Mouse (Mus musculus): Measurements from ENCODE around the gene Stkld1. TPM values are rescaled to one million over a fixed set of nuclear protein-coding genes. Genes with fewer than 3 reads are reported as not detected.

The Stkld1 gene
- polyA plus RNA-seq, 1 experiment from 2014 or later = 0.09 TPM

- Histone ChIP-seq H3K9me3 (no peaks in the 10 kb centered on the region), H3K27me3 (ENCODE audit: insufficient read depth, poor library complexity, severe bottlenecking) (no peaks in the 10 kb centered on the region), H3K36me3 (peaks cover 84% of the 10 kb centered on the region), H3K4me1 (replicated peaks) (peaks cover 22% of the 10 kb centered on the region), H3K27ac (no peak overlapping the region), H3K4me3 (no peak overlapping the region)
- DNase-seq (ENCODE audit: low spot score) = no peak
- 93% methylated on average over 6 of the region's 6 CpGs for WGBS
Measured at GRCm38 (mm10) chr2:26927745-26928476, 5.9 kb upstream of the Stkld1 start.

DNA sequence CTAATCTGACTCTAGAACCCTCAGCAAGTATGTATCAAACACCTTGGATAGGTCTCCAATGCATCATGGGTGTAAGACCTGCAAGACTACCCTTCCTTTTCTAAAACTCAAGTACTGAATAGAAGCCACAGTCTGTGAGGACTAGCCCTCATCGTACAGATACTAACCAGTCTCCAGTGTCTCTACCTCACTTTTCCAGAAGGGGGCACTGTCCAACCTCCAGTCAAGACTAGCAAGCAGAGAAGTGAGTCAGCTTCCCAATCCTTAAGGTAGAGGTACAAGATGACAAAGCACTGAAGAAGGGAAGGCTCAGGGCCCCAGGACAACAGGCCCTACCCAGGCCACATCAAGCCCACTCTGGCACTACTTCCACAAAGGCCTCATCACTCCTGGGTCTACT, 3.5 kb upstream of the Stkld1 start:
- WGBS = 51% methylated on average over 1 of the region's 1 CpGs
- Histone ChIP-seq H3K9me3 (no peaks in the 10 kb centered on the region), H3K36me3 (peaks cover 59% of the 10 kb centered on the region), H3K27ac (no peak overlapping the region), H3K27me3 (ENCODE audit: insufficient read depth, poor library complexity, severe bottlenecking) (no peaks in the 10 kb centered on the region), H3K4me3 (peak overlapping the region; percentile 98; the same call in 1 of the 2 replicates), H3K4me1 (replicated peaks) (peaks cover 34% of the 10 kb centered on the region)
- DNase-seq (ENCODE audit: low spot score) = peak; percentile 54

DNA sequence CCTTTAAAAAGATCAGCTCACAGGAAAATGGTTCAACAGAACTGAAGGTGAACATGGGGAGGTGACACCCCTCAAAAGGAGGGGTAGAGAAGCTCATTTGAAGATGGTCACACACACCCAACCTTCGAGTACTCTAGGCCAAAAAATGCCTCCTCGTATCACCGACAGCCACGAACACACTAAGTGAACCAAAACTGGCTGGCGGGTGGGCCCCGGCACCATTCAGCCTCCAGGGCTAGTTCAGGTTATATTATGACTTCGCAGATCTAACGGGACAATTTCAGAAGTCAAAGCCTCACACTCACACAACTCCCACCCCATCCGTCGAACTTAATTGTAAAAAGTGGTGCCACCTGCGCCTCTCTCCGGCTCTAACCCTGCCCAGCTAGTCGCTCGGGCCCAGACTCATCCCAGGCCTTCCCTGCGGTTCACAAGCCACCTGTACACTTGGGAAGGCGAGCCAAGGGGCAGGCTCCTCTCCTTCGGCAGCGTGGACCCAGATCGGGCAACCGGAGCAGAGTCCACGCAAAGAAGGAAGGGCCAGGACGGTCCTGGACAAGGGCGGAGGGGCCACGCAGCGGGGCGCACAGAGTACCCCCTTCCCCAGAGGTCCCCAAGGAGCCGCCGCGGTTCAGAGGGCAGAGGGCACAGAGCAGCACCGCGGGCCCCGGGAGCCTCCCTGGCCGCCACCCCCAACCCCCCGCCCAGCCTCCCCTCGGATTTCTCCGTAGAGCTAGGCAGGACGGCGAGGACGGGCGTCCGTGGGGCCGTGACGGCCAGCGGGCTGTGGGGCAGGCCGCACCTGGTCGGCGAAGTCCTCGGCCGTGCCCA, 1.2 kb upstream of the Stkld1 start:
- H3K4me1 ChIP-seq (replicated peaks) = peaks cover 34% of the 10 kb centered on the region
- peak overlapping the region; percentile 98 for H3K4me3 ChIP-seq
- H3K27ac ChIP-seq = peak overlapping the region; percentile 99
- no peaks in the 10 kb centered on the region for H3K9me3 ChIP-seq
- H3K36me3 ChIP-seq = peaks cover 36% of the 10 kb centered on the region
- DNase-seq (ENCODE audit: low spot score) = no peak
- H3K27me3 ChIP-seq (ENCODE audit: insufficient read depth, poor library complexity, severe bottlenecking) = no peaks in the 10 kb centered on the region
- WGBS = 2% methylated on average over 49 of the region's 49 CpGs

- Histone ChIP-seq H3K4me3 (no peak overlapping the region), H3K36me3 (peaks cover 10% of the 10 kb centered on the region), H3K9me3 (no peaks in the 10 kb centered on the region), H3K27ac (no peak overlapping the region), H3K27me3 (ENCODE audit: insufficient read depth, poor library complexity, severe bottlenecking) (no peaks in the 10 kb centered on the region), H3K4me1 (replicated peaks) (peaks cover 34% of the 10 kb centered on the region)
- no peak for DNase-seq (ENCODE audit: low spot score)
- 94% methylated on average over 2 of the region's 2 CpGs for WGBS
Measured at GRCm38 (mm10) chr2:26935286-26935685, 1.4 kb downstream of the Stkld1 start.

- Histone ChIP-seq H3K9me3 (no peaks in the 10 kb centered on the region), H3K27ac (no peak overlapping the region), H3K4me3 (no peak overlapping the region), H3K4me1 (replicated peaks) (peaks cover 25% of the 10 kb centered on the region), H3K27me3 (ENCODE audit: insufficient read depth, poor library complexity, severe bottlenecking) (no peaks in the 10 kb centered on the region), H3K36me3 (no peaks in the 10 kb centered on the region)
- no peak for DNase-seq (ENCODE audit: low spot score)
- WGBS = 69% methylated on average over 1 of the region's 1 CpGs
Measured at GRCm38 (mm10) chr2:26936425-26936824, 2.6 kb downstream of the Stkld1 start.

GRCm38 (mm10) chr2:26941539-26941938, 7.7 kb downstream of the Stkld1 start:
- H3K4me1 ChIP-seq (replicated peaks) = no peaks in the 10 kb centered on the region
- H3K27ac ChIP-seq = no peak overlapping the region
- no peaks in the 10 kb centered on the region for H3K27me3 ChIP-seq (ENCODE audit: insufficient read depth, poor library complexity, severe bottlenecking)
- peaks cover 4% of the 10 kb centered on the region for H3K36me3 ChIP-seq
- 44% methylated on average over 5 of the region's 5 CpGs for WGBS
- H3K9me3 ChIP-seq = no peaks in the 10 kb centered on the region
- no peak overlapping the region for H3K4me3 ChIP-seq
- no peak for DNase-seq (ENCODE audit: low spot score)

- H3K27me3 ChIP-seq (ENCODE audit: insufficient read depth, poor library complexity, severe bottlenecking) = no peaks in the 10 kb centered on the region
- no peak for DNase-seq (ENCODE audit: low spot score)
- whole genome bisulfite sequencing = 79% methylated on average over 3 of the region's 3 CpGs
Measured at GRCm38 (mm10) chr2:26943253-26943652, 9.4 kb downstream of the Stkld1 start.

DNA sequence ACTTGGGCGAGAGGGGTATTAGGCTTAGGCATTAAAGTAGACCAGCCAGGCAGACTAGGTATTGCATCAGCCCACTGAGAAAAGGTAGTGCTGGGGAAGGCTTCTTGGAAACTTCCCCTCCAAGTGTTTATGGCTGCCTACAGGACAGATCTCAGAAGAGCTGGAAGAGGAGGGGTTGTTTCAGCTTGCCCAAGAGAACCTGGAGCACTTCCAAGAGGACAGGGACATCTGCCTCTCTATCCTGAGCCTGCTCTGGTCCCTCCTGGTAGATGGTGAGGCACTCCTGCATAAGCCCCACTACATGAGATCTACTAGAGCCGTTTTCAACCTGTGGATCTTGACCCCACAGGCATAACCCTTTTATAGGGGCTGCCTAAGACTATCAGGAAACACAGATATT, 16.6 kb downstream of the Stkld1 start:
- Histone ChIP-seq H3K27ac (no peak overlapping the region), H3K4me1 (replicated peaks) (no peaks in the 10 kb centered on the region), H3K9me3 (no peaks in the 10 kb centered on the region), H3K4me3 (no peak overlapping the region), H3K27me3 (ENCODE audit: insufficient read depth, poor library complexity, severe bottlenecking) (no peaks in the 10 kb centered on the region), H3K36me3 (peaks cover 91% of the 10 kb centered on the region)
- 90% methylated on average over 2 of the region's 2 CpGs for WGBS
- DNase-seq (ENCODE audit: low spot score) = no peak

More at GRCm38 (mm10) chr2:26943253-26943652, 9.4 kb downstream of the Stkld1 start:
- Histone ChIP-seq H3K4me3 (no peak overlapping the region), H3K27ac (no peak overlapping the region), H3K4me1 (replicated peaks) (no peaks in the 10 kb centered on the region), H3K36me3 (peaks cover 19% of the 10 kb centered on the region), H3K9me3 (no peaks in the 10 kb centered on the region)

GRCm38 (mm10) chr2:26951346-26951905, 17.6 kb downstream of the Stkld1 start:
- Histone ChIP-seq H3K4me1 (replicated peaks) (no peaks in the 10 kb centered on the region), H3K4me3 (no peak overlapping the region), H3K27ac (no peak overlapping the region), H3K36me3 (peaks cover 99% of the 10 kb centered on the region), H3K27me3 (ENCODE audit: insufficient read depth, poor library complexity, severe bottlenecking) (no peaks in the 10 kb centered on the region), H3K9me3 (no peaks in the 10 kb centered on the region)
- 87% methylated on average over 8 of the region's 8 CpGs for WGBS
- DNase-seq (ENCODE audit: low spot score) = no peak

DNA sequence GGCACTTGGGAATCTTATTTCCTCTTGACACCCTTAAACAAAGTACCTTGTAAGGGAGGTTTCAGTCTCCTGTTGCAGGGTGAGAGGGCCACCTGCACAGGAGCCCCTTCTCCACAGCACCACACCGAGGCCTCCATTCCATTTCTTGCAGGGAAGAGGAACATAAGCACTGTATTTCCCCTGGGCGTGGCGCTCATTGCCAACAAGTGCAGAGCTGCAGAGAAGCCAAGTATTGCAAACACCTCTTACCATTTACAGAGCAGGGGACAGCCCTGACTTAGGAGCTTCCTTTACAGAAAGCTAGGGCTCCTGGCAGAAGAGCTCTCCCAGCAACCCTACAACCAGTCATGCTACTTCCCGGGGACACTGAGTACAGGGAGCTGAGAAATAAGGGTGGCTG, 18.3 kb downstream of the Stkld1 start:
- Histone ChIP-seq H3K4me1 (replicated peaks) (no peaks in the 10 kb centered on the region), H3K9me3 (no peaks in the 10 kb centered on the region), H3K4me3 (no peak overlapping the region), H3K27me3 (ENCODE audit: insufficient read depth, poor library complexity, severe bottlenecking) (no peaks in the 10 kb centered on the region), H3K36me3 (peaks cover 99% of the 10 kb centered on the region), H3K27ac (no peak overlapping the region)
- WGBS = 93% methylated on average over 4 of the region's 4 CpGs
- no peak for DNase-seq (ENCODE audit: low spot score)

- H3K4me1 ChIP-seq (replicated peaks) = no peaks in the 10 kb centered on the region
- peaks cover 100% of the 10 kb centered on the region for H3K36me3 ChIP-seq
- H3K27me3 ChIP-seq (ENCODE audit: insufficient read depth, poor library complexity, severe bottlenecking) = no peaks in the 10 kb centered on the region
- DNase-seq (ENCODE audit: low spot score) = no peak
- no peak overlapping the region for H3K27ac ChIP-seq
- no peak overlapping the region for H3K4me3 ChIP-seq
- no peaks in the 10 kb centered on the region for H3K9me3 ChIP-seq
- 93% methylated on average over 8 of the region's 8 CpGs for WGBS
Measured at GRCm38 (mm10) chr2:26952866-26953265, 19.0 kb downstream of the Stkld1 start.

DNA sequence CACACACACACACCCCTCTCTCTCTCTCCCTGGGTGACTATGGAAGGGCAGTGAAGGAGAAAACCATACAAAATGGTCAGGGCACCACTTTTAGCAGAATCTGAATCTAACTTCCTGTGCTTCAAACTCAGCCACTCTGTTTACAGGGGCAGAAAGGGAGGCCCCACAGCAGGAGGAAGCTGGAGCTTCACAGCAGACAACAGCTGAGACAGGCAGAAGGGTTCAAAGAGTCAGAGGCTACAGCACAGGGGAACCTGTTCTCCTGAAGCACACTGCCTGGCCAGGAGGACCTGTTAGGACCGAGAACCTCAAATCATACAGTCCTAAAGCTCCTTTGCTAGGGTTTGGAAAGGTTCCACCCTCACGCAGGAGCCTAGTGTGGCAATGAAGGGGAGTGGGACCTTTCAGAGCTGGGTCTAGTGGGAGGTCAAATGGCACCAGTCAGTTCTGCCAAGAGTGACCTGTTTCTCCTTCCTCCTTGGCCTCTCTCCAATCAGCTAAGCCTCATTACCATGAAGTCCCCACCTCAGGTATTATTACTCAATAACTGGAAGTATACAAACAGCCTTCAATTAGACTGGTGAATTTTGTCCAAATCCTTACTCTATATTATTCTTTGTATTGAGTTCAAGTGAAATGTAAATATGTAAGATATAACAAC, 21.0 kb downstream of the Stkld1 start:
- Histone ChIP-seq H3K4me1 (replicated peaks) (no peaks in the 10 kb centered on the region), H3K9me3 (no peaks in the 10 kb centered on the region), H3K27ac (no peak overlapping the region), H3K36me3 (peaks cover 97% of the 10 kb centered on the region), H3K27me3 (ENCODE audit: insufficient read depth, poor library complexity, severe bottlenecking) (no peaks in the 10 kb centered on the region), H3K4me3 (no peak overlapping the region)
- DNase-seq (ENCODE audit: low spot score) = no peak
- WGBS = 95% methylated on average over 2 of the region's 2 CpGs
